Mouse (Mus musculus) embryonic facial prominence, embryonic 14.5 days (tissue): Measurements from ENCODE around the gene Smim1. TPM values are rescaled to one million over a fixed set of nuclear protein-coding genes. Genes with fewer than 3 reads are reported as not detected.

Source experiments
- ATAC-seq: fragments of 200-750 bp; cut with Nextera tagmentation; 2 replicates; pipeline ENCODE4 v1.8.0; 2017; ENCODE audit warnings: low read depth, moderate number of reproducible peaks, moderate TSS enrichment
- DNase-seq: peaks from one replicate; pipeline ENCODE4 v3.0.0-alpha.2; 2015; ENCODE audit warnings: low spot score
- H3K27ac ChIP-seq: fragments of 300-500 bp; sonication (generic); replicated peaks from 2 replicates; pipeline ENCODE4 v1.5.1; 2014; ENCODE audit warnings: low read depth, mild to moderate bottlenecking, low read length, moderate library complexity
- H3K27me3 ChIP-seq: fragments of 300-500 bp; sonication (generic); replicated peaks from 2 replicates; pipeline ENCODE4 v1.6.1; 2014; ENCODE audit warnings: low read length; ENCODE audit not compliant: control insufficient read depth, insufficient read depth
- H3K36me3 ChIP-seq: fragments of 300-500 bp; sonication (generic); 2 replicates; pipeline ENCODE4 v1.6.1; 2014; ENCODE audit warnings: low read length, mixed read lengths; ENCODE audit not compliant: control insufficient read depth, insufficient read depth
- H3K4me1 ChIP-seq: fragments of 300-500 bp; sonication (generic); 2 replicates; pipeline ENCODE4 v1.6.1; 2014; ENCODE audit warnings: antibody characterized with exemption, low read length; ENCODE audit not compliant: control insufficient read depth, insufficient read depth
- H3K4me2 ChIP-seq: fragments of 300-500 bp; sonication (generic); 2 replicates; pipeline ENCODE4 v1.6.1; 2014; ENCODE audit warnings: low read depth, mild to moderate bottlenecking, low read length, moderate library complexity, mixed read lengths
- H3K4me3 ChIP-seq: fragments of 300-500 bp; sonication (generic); 2 replicates; pipeline ENCODE4 v1.5.1; 2014; ENCODE audit warnings: low read depth, mild to moderate bottlenecking, low read length
- H3K9ac ChIP-seq: fragments of 300-500 bp; sonication (generic); 2 replicates; pipeline ENCODE4 v1.6.1; 2014; ENCODE audit warnings: low read depth, mild to moderate bottlenecking, low read length, moderate library complexity, mixed read lengths
- H3K9me3 ChIP-seq: fragments of 300-500 bp; sonication (generic); 2 replicates; pipeline ENCODE4 v1.6.1; 2016; ENCODE audit warnings: low read length; ENCODE audit not compliant: control insufficient read depth
- whole genome bisulfite sequencing: fragments of 180-500 bp; shearing (Covaris S2); extraction: QIAGEN DNeasy Blood & Tissue Kit; methylation state at CpG from one replicate; pipeline ENCODE4 v1.1.7; 2014; 5-methylcytosine and 5-hydroxymethylcytosine counted together
- polyA plus RNA-seq: library from polyadenylated mRNA; unstranded; fragments of >200 nt; fragmentation: Nextera tagmentation; extraction: Ambion mirVana; gene quantifications from 2 replicates; pipeline ENCODE4 v1.2.1, GENCODE M21; 2014

The Smim1 gene
- polyA plus RNA-seq, 1 experiment from 2014 or later, result 34.3 TPM

GRCm38 (mm10) chr4:153979243-153979642, 46.8 kb downstream of the Smim1 start:
- no peak overlapping the region for H3K27ac ChIP-seq
- H3K4me3 ChIP-seq, result no peak overlapping the region
- no peaks in the 10 kb centered on the region for H3K9me3 ChIP-seq
- H3K4me2 ChIP-seq, result no peak overlapping the region
- peaks cover 50% of the 10 kb centered on the region for H3K36me3 ChIP-seq
- WGBS, result 90% methylated on average over 10 of the region's 10 CpGs
- no peaks in the 10 kb centered on the region for H3K27me3 ChIP-seq
- H3K9ac ChIP-seq, result no peak overlapping the region
- H3K4me1 ChIP-seq, result peaks cover 9% of the 10 kb centered on the region
- ATAC-seq (no peak), DNase-seq (no peak)

GRCm38 (mm10) chr4:153975768-153976167, 50.3 kb downstream of the Smim1 start:
- Histone ChIP-seq H3K36me3 (peaks cover 32% of the 10 kb centered on the region), H3K4me3 (peak overlapping the region; percentile 98), H3K9ac (peak overlapping the region; percentile 91), H3K4me1 (peaks cover 9% of the 10 kb centered on the region), H3K9me3 (no peaks in the 10 kb centered on the region), H3K4me2 (peak overlapping the region; percentile 90), H3K27me3 (no peaks in the 10 kb centered on the region), H3K27ac (no peak overlapping the region)
- ATAC-seq (no peak), DNase-seq (no peak)
- 34% methylated on average over 6 of the region's 6 CpGs for WGBS

- Histone ChIP-seq H3K4me1 (peaks cover 9% of the 10 kb centered on the region), H3K9me3 (no peaks in the 10 kb centered on the region), H3K36me3 (peaks cover 32% of the 10 kb centered on the region), H3K4me2 (peak overlapping the region; percentile 90), H3K27ac (peak overlapping the region; percentile 58; the same call in 1 of the 2 replicates), H3K4me3 (peak overlapping the region; percentile 98), H3K27me3 (no peaks in the 10 kb centered on the region), H3K9ac (peak overlapping the region; percentile 91)
- ATAC-seq, result peak; percentile 70; the same call in 1 of the 2 replicates
- DNase-seq, result peak; percentile 26
- 2% methylated on average over 21 of the region's 33 CpGs for WGBS
Observed at GRCm38 (mm10) chr4:153975292-153975662, 50.8 kb downstream of the Smim1 start.

- Histone ChIP-seq H3K4me3 (peak within 1 kb of the TSS; percentile 98), H3K9ac (peak within 1 kb of the TSS; percentile 91), H3K27ac (peak within 1 kb of the TSS; percentile 63), H3K4me1 (peaks cover 9% of the 10 kb centered on the region), H3K27me3 (no peaks in the 10 kb centered on the region), H3K36me3 (peaks cover 32% of the 10 kb centered on the region), H3K4me2 (peak within 1 kb of the TSS; percentile 90), H3K9me3 (no peaks in the 10 kb centered on the region)
- DNase-seq (peak; percentile 97), ATAC-seq (peak; percentile 99)
- WGBS, result 2% methylated on average over 39 of the region's 68 CpGs
Observed at GRCm38 (mm10) chr4:153974431-153975291, 51.4 kb downstream of the Smim1 start, which contains the start of the genes Dffb and Cep104. Gene Dffb (minus strand): TSS chr4:153975126. Gene Cep104 (plus strand): TSS chr4:153975194.

Other genes with a start within 250 kb of the Smim1 start
- 68.8 and 70.8 TPM in 2 replicates for gene A430005L14Rik, start 69.0 kb downstream of the Smim1 start, polyA plus RNA-seq
- 7.3 and 10.1 TPM in 2 replicates for gene Dffb, start 51.1 kb downstream of the Smim1 start, polyA plus RNA-seq
- gene Cep104, start 51.0 kb downstream of the Smim1 start, polyA plus RNA-seq, result 14.2 and 15.2 TPM in 2 replicates
- gene Lrrc47, start 14.5 kb downstream of the Smim1 start, polyA plus RNA-seq, result 11.6 and 11.9 TPM in 2 replicates
- gene Ccdc27, start 16.4 kb upstream of the Smim1 start, polyA plus RNA-seq, result 0.09 TPM in 1 of 2 replicates, not detected in the other
- 3.5 and 3.8 TPM in 2 replicates for gene Trp73, start 114.0 kb upstream of the Smim1 start, polyA plus RNA-seq
- 36.8 and 43.2 TPM in 2 replicates for gene Wrap73, start 116.1 kb upstream of the Smim1 start, polyA plus RNA-seq
- gene Tprgl, start 134.4 kb upstream of the Smim1 start, polyA plus RNA-seq, result 148 and 155 TPM in 2 replicates
- gene Megf6, start 144.5 kb upstream of the Smim1 start, polyA plus RNA-seq, result 91.2 and 97.2 TPM in 2 replicates